Mouse (Mus musculus): ENCODE measurements around the gene E130114P18Rik. TPM values are rescaled to one million over a fixed set of nuclear protein-coding genes. Genes with fewer than 3 reads are reported as not detected.

E130114P18Rik gene
- total RNA-seq, 2 experiments from 2014 or later = 0.26 to 0.27 TPM

DNA sequence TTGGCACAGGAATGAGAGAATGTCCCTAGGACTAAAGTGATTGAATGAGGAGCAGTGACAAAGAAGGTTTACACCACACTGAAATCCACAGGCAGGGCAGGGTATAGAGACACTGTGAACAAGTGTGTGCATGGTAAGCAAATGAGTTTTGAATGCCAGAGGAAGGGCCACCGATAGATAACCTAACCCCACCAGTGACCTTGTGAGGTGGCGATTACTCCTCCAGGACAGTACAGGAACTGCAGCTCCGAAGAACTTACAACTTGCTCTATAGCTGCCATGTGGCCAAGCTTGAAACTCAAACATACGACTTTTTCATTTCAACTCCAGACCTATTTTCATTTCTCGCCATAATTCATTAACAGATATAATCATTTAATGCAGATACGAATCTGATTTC lies 114.0 kb downstream of the E130114P18Rik start:
- DNase-seq (ENCODE audit: low spot score in 2 of 2) = no peak

DNA sequence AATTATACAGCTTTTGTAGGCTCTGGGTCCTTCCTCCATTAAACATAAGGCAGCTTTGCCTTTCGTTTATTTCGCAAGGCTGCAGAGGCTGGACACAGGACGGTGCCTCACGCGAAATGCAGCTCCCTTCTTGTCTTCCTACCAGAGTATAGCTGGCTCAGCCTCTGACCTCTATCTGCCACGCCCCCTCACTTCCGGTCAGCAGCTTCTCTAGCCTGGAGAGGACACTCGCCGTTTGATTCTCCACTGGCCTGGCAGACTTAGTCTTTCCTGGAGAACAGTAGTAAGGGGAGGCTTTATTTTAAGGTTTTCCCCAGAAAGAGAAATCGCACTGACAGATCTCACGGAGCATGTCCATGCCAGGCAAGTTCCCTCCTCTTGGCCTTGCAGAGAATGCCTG lies 115.0 kb downstream of the E130114P18Rik start:
- no peak for DNase-seq (ENCODE audit: low spot score in 2 of 2)

DNA sequence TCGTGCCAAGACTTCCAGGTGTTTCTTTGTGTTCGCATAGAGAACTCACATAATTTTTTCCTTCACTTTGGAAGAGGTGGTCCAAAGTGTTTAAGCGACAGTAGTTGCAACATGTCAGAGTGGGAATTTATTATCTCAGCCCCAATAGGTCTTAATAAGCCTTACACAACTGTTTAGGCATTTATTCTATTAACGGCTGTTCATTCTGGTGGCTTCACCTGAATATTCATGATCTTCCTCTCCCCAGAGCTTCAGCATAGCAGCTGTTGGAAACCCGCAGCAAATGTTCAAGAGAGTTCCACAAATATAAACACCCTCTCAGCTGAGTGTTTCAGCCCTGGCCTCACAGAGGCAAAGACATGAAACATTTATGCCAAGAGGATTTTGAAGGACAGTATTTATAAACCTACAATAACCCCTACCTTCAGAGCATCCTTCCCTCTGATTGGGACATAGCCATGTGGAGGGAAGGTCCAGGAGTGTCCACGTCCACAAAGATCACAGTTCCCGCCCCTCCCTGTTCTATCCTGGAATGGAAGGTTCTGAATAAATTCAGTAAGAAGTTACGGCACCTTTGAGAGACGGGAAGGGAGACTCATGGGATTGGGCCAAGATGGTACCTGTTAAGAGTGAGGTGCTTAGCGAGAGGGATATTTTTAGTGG lies 116.1 kb downstream of the E130114P18Rik start:
- DNase-seq (ENCODE audit: low spot score in 2 of 2) = no peak

DNA sequence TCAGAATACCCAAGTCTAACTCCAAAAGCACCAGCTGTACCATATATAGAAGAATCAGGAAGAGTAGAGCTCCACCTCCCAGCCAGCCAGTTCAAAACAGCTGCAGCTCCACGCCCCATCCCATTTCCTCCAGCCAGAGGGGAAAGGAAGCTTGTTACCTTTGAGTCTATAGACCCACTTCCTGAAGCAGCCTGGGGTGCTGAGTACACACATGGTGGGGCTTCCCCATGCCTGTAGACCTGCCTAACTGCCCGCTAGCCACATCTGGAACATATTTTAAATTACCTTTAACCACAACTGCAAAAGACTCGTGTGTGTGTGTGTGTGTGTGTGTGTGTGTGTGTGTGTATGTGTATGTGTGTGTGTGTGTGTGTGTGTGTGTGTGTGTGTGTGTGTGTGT lies 120.3 kb downstream of the E130114P18Rik start:
- no peak for DNase-seq (ENCODE audit: low spot score in 2 of 2)

DNA sequence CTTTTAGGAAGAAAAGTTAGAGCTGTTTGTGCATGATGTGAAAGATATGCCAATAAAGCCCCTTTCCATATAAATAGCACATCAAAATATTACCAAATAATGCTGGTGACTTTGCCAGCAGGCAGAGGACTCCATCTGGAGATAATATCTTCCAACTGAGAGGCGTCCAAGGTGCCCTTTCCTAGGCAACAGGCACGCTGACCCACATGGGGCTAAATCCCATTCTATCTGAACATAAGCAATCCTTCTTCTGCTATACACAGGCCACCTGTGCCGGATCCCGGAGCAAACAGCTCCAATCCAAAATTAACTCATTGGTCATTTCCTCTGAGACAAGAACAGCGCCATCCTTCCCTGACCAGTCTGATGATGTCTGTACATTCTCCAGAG lies 128.3 kb downstream of the E130114P18Rik start:
- no peak for DNase-seq (ENCODE audit: low spot score in 2 of 2)

DNA sequence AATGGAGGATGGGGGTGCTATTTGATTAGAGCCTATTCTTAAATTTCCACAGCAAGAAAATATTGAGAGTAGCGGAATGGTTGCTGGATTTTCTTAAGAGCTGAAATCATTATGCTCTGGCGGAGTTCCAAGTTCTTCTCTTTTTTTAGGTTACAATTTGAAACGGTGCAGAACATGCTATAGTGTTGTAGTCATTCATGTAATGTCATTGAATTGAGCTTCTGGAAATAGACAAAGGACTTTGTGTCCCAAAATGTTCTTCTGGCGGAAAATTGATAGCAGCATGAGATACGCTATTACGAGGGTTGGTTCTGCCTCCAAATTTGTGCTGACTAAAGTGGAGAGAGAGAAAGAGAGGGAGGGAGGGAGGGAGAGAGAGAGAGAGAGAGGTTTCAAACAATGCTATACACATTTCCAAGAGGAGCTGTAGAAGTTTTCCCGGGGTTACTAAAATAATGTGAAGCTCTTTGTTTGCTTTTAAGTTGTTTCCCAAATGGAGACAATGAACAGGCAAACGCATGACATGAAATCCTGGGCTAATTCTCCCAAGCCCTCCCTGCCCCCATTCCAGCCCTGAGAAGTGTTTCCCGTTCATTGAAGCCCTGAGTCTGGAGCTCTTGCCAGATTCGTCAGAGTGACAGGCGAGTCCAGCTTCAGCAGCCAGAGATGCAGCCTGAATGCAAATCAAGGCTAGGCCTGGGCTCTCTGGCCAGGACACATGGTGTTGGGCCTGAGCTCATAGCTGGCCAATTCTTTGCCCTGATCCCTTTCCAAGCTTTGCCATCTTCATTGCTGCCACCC lies 128.9 kb downstream of the E130114P18Rik start:
- no peak for DNase-seq (ENCODE audit: low spot score in 2 of 2)

DNA sequence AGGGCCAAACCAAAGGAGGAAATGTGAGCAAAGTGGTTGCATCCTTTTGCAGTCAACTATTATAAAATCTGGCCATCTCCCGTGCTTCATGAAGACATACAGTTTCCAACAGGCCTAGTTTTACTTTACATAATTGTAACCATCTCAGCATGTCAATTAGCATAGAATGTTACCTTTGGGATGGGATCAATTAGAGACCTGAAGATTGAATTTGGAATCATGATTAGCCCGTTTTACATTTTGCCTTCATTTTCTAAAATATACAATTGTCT lies 129.5 kb downstream of the E130114P18Rik start:
- no peak for DNase-seq (ENCODE audit: low spot score in 2 of 2)

DNA sequence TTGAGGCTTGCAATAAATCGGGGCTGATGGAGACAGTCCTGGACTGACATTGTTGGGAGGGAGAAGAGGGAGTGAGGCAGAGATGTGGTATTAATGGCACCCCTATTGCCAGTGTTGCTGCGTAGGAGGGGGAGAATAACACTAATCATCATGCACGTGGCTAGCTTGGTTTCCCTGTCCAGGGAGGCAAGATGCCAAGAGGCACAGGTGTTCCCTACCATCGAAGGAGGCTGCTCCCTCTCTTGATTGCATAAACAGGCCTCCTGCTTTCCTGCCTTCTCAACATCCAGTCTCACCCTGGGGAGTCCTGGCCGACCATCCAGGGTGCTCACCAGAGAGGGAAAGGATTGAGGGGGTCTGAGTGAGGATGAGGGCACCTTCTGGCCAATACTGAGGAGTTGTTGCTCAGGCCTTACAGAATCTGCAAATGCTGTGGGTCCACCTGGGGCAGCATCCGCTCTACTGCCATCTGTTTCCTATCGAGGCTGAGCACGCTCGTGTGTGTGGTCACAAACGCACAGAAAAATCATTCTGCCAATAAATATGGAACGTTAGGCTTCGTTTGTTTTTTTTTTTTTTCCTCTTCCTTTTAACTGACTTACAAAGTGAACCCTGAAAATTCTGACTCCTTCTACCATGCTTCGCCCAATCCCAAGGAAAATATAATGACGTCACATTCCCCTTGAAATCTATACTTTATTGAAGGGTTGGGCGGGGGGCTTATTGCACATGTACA lies 130.0 kb downstream of the E130114P18Rik start:
- no peak for DNase-seq (ENCODE audit: low spot score in 2 of 2)

DNA sequence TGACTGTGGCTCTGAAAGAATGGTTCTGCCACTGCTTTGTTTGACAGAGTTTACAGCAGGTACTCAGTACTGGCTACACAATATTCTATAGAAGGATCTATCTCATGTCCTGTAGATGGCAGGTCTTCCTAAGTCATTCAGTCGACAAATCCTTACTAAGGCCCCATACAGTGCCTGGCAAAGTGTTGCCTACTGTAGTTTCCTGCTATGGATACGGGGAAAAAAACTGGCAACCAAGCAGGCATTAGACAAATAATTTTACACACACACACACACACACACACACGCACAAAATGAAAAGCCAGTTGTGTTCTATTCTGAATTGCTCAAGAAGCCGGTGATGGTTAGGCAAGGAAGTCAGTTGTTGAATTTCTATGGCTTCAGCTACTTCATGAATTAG lies 130.6 kb downstream of the E130114P18Rik start:
- DNase-seq (ENCODE audit: low spot score in 2 of 2) = no peak

DNA sequence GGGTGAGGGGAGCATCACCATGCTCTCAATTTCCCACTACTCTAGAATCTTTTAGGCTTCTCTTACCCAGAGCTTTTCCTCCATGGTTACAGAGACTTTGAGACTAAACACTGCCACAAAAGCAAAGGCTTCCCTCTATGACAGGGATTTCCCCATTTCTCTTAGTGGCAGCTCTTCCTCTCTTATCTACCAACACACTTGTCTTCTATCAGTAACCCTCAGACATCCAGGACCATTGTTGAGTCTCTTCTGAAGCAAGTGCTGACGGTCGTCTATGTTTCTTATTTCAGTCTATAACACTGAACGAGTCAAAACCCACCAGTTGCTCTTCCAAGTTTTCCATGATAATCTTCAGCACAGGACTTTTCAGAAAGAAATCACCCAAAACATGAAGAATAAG lies 137.5 kb downstream of the E130114P18Rik start:
- no peak for DNase-seq (ENCODE audit: low spot score in 2 of 2)

DNA sequence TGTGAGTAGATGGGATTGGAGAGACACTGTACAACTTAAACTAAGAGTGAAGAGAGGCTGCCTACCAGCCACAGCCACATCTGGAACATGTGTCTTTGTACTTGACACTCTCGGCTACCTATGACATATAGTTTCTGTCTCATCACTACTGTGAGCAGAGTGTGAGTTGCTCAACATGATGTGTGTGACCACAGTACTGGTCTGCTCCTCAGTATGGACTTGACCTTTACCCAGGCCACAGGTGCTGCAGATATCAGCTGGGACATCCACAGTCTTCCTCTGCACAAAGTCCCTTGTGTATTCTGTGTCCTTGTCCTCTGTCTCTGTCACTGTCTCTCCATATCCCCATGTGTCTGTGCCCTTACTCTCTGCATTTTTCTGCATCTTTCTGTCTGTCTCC lies 141.3 kb downstream of the E130114P18Rik start:
- no peak for DNase-seq (ENCODE audit: low spot score in 2 of 2)

DNA sequence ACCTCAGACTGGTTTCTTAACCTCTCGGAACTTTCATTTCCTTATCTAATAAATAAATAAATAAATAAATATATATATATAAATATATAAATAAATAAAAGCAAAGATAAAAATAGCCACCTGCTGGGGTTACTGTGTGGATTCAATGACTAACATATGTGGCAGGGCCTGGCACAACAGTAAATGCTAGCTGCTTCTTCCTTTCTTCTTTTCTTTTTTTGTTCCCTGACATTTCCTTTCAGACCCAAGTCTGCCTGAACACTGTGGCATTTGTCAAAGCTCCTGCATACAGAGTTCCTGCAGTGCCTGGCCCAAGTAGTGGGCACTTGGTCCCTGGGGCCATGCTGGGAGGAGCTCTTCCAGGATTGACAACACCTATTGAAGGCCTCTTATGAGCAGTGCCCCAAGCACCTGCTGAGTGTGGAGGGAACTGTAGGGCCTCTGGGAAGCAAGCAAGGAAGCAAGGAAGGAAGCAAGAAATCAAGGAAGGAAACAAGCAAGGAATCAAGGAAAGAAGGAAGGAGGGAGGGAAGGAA lies 142.1 kb downstream of the E130114P18Rik start:
- DNase-seq (ENCODE audit: low spot score in 2 of 2) = no peak

DNA sequence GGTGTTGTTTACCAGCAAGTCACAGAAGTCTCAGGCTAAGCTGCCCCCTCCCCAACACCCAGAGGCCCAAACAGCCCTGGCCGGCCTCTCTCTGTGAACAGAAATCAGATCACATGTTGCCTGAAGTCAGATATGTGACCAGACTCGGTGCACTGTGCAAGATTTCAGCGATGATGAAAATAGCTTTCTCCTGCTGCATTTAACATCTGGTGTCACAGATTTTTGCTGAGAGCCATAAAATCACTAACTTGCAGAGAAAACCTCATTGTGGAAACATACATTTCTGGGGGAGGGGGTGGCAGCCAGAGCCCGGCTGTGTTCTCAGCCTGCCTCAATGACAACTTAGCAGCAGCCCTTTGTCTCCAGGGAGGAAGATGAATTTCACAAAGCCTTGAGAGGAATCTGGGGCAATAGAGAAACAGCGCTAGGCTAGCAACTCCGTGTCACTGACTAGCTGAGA lies 142.6 kb downstream of the E130114P18Rik start:
- no peak for DNase-seq (ENCODE audit: low spot score in 2 of 2)

DNA sequence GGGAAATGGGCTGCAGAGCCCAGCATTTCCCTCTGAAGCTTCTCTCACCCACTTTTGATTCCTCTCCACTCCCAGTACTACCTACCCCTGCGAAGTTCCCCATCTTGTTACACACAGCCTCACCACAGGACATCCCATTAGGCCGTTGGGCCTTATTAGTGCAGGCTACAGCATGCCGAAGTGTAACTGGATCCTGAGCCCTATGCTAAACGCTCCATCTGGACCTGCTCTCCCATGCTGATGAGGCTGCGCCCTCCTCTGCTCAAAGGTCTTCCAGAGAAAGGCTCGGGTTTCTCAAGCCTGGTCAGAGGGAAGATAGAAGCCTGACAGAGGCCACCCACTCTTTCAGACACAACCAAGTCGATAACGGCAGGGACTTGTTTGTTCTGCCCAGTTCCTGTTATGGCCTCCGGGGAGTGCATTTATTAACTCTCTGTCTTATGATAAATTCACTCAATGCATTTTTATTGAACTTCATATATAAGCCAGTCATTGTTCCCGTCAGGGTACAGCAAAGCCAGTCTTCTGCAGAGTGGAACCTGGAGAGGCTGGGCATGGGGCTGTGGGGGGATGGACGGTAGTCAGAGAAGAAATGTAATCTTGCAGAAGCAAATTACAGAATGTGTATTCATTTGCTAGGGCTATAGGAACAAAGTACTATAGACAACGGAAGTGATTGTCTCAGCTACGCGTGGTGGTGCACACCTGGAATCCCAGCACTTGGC lies 148.8 kb downstream of the E130114P18Rik start:
- no peak for DNase-seq (ENCODE audit: low spot score in 2 of 2)

DNA sequence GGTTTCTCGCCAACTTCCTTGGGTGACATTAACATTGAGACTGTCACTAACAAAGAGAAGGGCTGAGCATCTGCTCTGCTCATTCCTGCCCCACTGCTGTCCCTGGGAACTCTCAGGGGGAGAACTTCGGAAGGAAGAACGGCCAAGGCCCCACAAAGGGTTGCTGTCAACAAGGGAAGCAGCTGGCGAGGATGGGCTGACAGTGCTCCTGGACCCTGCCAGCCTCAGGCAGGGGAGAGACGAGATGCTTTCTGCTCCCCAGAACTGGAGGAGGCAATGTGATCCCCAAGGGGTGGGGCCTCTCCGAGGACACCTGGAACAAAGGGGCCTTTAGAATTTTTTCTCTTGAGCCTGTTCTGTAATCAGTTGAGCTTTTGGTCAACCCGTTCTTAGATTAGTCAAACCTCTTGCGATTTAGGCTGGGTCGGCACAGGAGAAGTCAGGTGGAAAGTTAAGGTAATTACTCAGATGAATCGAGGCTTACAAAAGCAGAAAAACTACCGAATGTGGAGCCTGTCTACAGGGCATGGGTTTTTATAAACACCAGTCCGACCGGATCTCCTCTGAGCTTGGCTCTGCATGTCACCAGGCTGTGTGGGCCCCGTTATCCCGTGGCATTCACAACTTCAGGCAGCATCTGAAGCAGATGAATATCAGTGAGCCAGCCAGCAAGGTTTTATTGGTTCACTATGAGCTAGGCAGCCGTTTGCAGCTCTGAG lies 151.7 kb downstream of the E130114P18Rik start:
- DNase-seq (ENCODE audit: low spot score in 2 of 2) = no peak

DNA sequence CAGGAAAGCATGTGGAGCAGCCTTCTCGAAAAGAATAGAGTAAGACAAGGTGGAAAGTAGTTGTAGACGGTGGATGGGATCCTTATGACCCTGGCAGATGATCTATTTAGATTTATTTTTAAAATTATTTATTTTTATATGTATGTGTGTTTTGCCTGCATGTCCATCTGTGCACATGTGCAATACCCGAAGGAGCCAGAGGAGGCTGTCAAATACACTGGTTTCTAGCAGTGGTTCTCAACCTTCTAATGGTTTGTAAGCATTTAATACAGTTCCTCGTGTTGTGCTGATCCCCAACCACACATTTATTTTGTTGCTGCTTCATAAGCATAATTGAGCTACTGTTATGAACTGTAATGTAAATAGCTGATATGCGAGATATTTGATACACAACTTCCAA lies 154.7 kb downstream of the E130114P18Rik start:
- no peak for DNase-seq (ENCODE audit: low spot score in 2 of 2)

DNA sequence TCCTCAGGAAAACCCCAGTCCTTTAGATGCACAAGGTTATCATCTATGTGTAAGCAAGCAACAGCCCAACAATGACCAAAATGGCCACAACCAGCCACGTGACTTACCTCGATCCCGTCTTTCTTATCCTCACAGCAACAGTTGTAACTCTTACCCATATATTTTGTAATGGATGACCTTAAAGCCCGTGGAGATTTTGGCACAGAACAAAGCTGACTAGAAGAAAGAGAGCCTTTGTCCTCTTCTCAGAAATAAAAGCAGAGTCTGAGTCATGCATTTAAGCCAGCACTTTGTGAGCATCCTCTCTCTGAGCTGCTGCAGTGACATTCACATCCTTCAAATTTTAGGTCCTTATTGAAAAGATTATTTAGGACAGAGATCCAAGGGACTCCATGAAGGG lies 156.1 kb downstream of the E130114P18Rik start:
- DNase-seq (ENCODE audit: low spot score in 2 of 2) = no peak

DNA sequence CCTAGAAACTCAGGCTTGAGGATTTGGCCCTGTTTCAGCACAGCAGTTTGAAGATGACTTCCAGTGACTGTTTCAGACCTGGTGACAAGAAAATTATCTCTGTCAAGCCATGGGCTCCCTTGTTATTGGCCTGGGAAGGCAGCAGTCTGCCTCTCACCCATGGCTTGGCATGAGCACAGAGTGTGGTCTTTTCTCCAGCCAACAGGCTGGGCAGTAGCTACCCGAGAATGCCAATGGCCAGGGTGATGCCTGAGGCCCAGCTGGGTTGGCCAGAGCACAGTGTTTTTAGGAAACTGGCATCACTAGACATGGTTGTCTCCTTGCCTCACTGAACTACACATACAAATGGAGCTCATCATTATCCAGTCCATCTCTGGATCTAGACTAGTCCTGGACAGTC lies 157.5 kb downstream of the E130114P18Rik start:
- no peak for DNase-seq (ENCODE audit: low spot score in 2 of 2)

DNA sequence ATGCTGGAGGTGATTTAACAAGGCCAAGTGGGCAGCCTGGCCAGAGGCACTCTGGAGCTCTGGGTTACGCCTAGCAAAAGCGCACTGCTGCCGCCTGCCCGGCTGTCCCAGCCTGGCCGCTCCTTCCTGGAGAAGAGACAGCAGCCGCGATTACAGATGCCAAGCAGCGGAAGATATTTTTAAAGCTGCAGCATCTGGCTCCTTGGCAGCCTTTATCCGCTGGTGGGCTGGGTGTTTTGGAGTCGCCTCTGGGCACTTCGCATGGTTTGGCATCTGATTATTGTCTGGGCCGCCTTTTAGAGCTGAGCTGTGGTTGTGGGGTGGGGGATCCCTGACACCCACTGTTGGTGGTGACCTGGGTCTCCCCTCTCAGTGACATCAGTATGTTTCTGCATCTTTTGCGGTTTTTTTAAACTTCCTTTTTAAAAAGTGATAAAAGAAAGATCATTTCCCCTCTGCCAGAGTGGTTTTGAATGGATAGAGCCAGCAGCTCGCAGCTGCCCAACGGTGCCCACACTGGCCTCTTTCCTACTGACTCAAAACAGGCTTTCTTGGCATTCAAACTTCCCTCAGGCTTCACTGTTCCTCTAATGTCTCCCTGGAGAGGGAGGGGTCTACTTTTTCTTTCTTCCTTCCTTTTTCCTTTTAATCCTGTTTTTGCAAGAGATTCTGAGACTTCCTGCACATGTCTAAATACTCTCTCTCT lies 159.1 kb downstream of the E130114P18Rik start:
- DNase-seq (ENCODE audit: low spot score in 2 of 2) = no peak

DNA sequence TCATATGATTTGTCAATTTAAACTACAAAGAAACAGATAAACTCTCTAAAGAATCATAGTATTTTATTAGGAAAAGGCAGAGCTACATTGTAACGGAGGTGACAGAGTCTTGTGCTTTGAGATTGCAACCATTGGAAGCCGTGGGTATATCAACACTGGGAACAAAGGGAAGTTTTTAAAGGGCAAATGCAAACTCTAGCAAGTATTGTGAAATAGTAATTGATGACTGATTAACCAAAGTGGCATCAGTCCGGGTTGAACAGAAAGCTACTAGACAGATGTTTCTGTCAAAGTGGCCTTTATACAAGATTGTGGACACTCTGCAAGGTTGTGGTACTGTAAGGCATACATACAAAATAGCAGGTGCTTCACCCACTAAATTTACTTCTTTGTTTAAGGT lies 162.8 kb downstream of the E130114P18Rik start:
- no peak for DNase-seq (ENCODE audit: low spot score in 2 of 2)
